Mouse (Mus musculus) midbrain, embryonic 13.5 days (tissue): ENCODE results near the gene Tmem82. TPM values are rescaled to one million over a fixed set of nuclear protein-coding genes. Genes with fewer than 3 reads are reported as not detected.

ENCODE experiments used
- ATAC-seq: fragments of 200-750 bp; cut with Nextera tagmentation; 2 replicates; pipeline ENCODE4 v1.8.0; 2017; ENCODE audit warnings: mild to moderate bottlenecking, moderate TSS enrichment, moderate library complexity
- H3K27ac ChIP-seq: fragments of 300-500 bp; sonication (generic); 2 replicates; pipeline ENCODE4 v1.5.1; 2015; ENCODE audit warnings: inconsistent platforms, mild to moderate bottlenecking, moderate library complexity
- H3K27me3 ChIP-seq: fragments of 300-500 bp; sonication (generic); 2 replicates; pipeline ENCODE4 v1.6.1; 2015; ENCODE audit warnings: mild to moderate bottlenecking, inconsistent platforms
- H3K36me3 ChIP-seq: fragments of 300-500 bp; sonication (generic); 2 replicates; pipeline ENCODE4 v1.6.1; 2015; ENCODE audit warnings: mild to moderate bottlenecking, inconsistent platforms
- H3K4me1 ChIP-seq: fragments of 300-500 bp; sonication (generic); replicated peaks from 2 replicates; pipeline ENCODE4 v1.6.1; 2015; ENCODE audit warnings: inconsistent platforms
- H3K4me2 ChIP-seq: fragments of 300-500 bp; sonication (generic); replicated peaks from 2 replicates; pipeline ENCODE4 v1.6.1; 2015; ENCODE audit warnings: moderate library complexity, mild to moderate bottlenecking, inconsistent platforms
- H3K4me3 ChIP-seq: fragments of 300-500 bp; sonication (generic); replicated peaks from 2 replicates; pipeline ENCODE4 v1.5.1; 2015; ENCODE audit warnings: mild to moderate bottlenecking, inconsistent platforms
- H3K9ac ChIP-seq: fragments of 300-500 bp; sonication (generic); replicated peaks from 2 replicates; pipeline ENCODE4 v1.6.1; 2015; ENCODE audit warnings: mild to moderate bottlenecking, inconsistent platforms
- H3K9me3 ChIP-seq: fragments of 300-500 bp; sonication (generic); 2 replicates; pipeline ENCODE4 v1.6.1; 2016; ENCODE audit warnings: mild to moderate bottlenecking, inconsistent platforms
- WGBS: fragments of 180-500 bp; shearing (Covaris S2); methylation state at CpG from one replicate; pipeline ENCODE4 v1.1.7; 2015; 5-methylcytosine and 5-hydroxymethylcytosine counted together
- polyA plus RNA-seq: library from polyadenylated mRNA; unstranded; fragments of >200 nt; fragmentation: Nextera tagmentation; extraction: Ambion mirVana; gene quantifications from 2 replicates; pipeline ENCODE4 v1.2.1, GENCODE M21; 2015

Tmem82 gene
- polyA plus RNA-seq, 1 experiment from 2014 or later = 0.27 TPM

DNA sequence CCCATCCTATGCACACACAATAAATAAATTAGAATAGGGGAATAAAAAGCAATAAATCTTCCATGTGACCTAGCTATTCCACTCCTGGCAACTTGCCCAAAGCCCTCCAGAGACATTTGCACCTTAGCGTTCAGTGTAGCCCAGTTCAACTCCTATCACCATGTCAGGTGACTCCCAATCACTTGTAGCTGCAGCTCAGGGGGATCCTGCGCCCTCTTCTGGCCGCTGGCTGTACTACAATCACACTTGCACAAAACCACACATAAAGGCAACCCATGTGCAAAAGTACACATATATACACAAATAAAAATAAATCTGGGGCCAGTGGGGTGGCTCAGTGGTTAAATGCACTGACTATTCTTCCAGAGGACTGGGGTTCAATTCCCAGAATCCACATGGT lies 26.9 kb downstream of the Tmem82 start:
- Histone ChIP-seq H3K27me3 (no peaks in the 10 kb centered on the region), H3K4me1 (no peaks in the 10 kb centered on the region), H3K36me3 (peaks cover 21% of the 10 kb centered on the region; the same call in 1 of the 2 replicates), H3K9me3 (no peaks in the 10 kb centered on the region), H3K4me3 (no peak overlapping the region), H3K4me2 (no peak overlapping the region), H3K9ac (no peak overlapping the region), H3K27ac (no peak overlapping the region)
- 18% methylated on average over 3 of the region's 3 CpGs for WGBS
- ATAC-seq = no peak

GRCm38 (mm10) chr4:141583919-141584318 lies 34.5 kb downstream of the Tmem82 start:
- no peaks in the 10 kb centered on the region for H3K9me3 ChIP-seq
- no peak overlapping the region for H3K4me3 ChIP-seq
- H3K4me2 ChIP-seq = no peak overlapping the region
- H3K27ac ChIP-seq = no peak overlapping the region
- H3K9ac ChIP-seq = no peak overlapping the region
- H3K4me1 ChIP-seq = no peaks in the 10 kb centered on the region
- ATAC-seq = no peak
- H3K27me3 ChIP-seq = no peaks in the 10 kb centered on the region
- peaks cover 6% of the 10 kb centered on the region for H3K36me3 ChIP-seq
- WGBS = 94% methylated on average over 8 of the region's 8 CpGs

DNA sequence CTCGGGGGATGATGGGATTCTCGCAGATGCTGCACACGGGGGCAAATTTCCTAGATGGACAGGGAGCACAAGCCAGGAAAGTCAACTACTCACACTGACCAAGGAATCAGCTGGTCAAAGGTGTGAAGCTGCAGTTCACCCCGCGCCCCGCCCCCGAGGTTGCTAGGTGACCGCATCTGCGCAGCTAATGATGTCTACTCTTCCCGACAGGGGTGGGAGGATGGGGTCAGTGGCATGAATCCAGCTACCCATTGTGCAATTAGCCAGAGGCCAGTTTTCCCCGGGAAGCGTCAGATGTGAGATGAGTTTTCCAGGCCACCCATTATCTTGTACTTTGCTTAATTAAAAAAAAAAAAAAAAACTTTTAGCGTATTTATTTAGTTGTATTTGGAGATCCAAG lies 37.4 kb downstream of the Tmem82 start:
- WGBS = 88% methylated on average over 13 of the region's 13 CpGs
- ATAC-seq = no peak
- no peak overlapping the region for H3K27ac ChIP-seq
- peaks cover 15% of the 10 kb centered on the region for H3K36me3 ChIP-seq
- H3K4me3 ChIP-seq = no peak overlapping the region
- no peaks in the 10 kb centered on the region for H3K9me3 ChIP-seq
- no peak overlapping the region for H3K4me2 ChIP-seq
- no peaks in the 10 kb centered on the region for H3K27me3 ChIP-seq
- H3K4me1 ChIP-seq = no peaks in the 10 kb centered on the region
- H3K9ac ChIP-seq = no peak overlapping the region

DNA sequence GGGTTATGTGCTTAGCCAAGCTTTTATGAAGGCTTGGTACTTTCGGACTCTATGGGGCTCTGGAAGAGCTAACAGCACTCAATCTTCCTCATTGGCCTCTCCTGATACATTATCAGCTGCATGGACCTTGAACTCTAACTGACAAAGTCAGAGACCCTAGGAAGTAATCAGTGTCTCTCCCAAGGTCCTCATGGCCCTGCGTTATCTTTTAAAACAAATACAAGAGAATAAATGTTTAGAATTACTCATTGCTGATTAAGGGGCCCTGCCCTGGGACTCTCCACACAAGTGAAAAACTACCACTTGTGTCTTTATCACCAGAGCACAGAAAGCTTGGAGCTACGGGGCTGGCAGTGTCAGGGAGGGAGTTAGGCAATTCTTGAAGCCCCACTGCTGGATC lies 39.6 kb downstream of the Tmem82 start:
- Histone ChIP-seq H3K27ac (no peak overlapping the region), H3K9me3 (no peaks in the 10 kb centered on the region), H3K36me3 (peaks cover 10% of the 10 kb centered on the region; the same call in 1 of the 2 replicates), H3K9ac (no peak overlapping the region), H3K27me3 (no peaks in the 10 kb centered on the region), H3K4me1 (no peaks in the 10 kb centered on the region), H3K4me2 (no peak overlapping the region), H3K4me3 (no peak overlapping the region)
- 87% methylated on average over 3 of the region's 3 CpGs for WGBS
- ATAC-seq = no peak

DNA sequence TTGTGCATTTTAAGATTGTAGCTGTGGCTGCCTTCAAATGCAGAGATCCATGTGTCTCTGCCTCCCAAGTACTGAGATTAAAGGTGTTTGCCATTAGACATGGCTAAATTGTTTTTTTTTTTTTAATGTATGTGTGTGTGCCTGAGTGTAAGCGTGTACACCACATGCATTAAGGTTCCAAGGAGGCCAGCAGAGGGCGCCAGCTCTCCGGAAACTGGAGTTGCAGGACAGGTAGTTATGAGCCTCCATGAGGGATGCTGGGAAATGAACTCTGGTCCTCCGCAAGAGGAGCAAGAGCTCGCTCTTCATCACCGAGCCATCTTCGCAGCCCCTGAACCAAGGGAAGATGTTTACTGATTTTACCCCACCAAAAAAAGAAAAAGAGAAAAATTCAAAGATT lies 41.6 kb downstream of the Tmem82 start:
- Histone ChIP-seq H3K4me2 (no peak overlapping the region), H3K36me3 (peaks cover 10% of the 10 kb centered on the region; the same call in 1 of the 2 replicates), H3K9ac (no peak overlapping the region), H3K4me1 (no peaks in the 10 kb centered on the region), H3K27ac (no peak overlapping the region), H3K9me3 (no peaks in the 10 kb centered on the region), H3K27me3 (no peaks in the 10 kb centered on the region), H3K4me3 (no peak overlapping the region)
- ATAC-seq = no peak
- WGBS = 91% methylated on average over 7 of the region's 7 CpGs

- no peak for ATAC-seq
- no peak overlapping the region for H3K4me3 ChIP-seq
- H3K4me2 ChIP-seq = no peak overlapping the region
- peaks cover 10% of the 10 kb centered on the region; the same call in 1 of the 2 replicates for H3K36me3 ChIP-seq
- no peaks in the 10 kb centered on the region for H3K9me3 ChIP-seq
- H3K27ac ChIP-seq = no peak overlapping the region
- H3K27me3 ChIP-seq = no peaks in the 10 kb centered on the region
- 87% methylated on average over 11 of the region's 11 CpGs for WGBS
- H3K9ac ChIP-seq = no peak overlapping the region
- H3K4me1 ChIP-seq = no peaks in the 10 kb centered on the region
Measured at GRCm38 (mm10) chr4:141576404-141576803, 42.0 kb downstream of the Tmem82 start.

GRCm38 (mm10) chr4:141574789-141575702 lies 43.4 kb downstream of the Tmem82 start:
- WGBS = 46% methylated on average over 27 of the region's 27 CpGs
- Histone ChIP-seq H3K4me3 (no peak overlapping the region), H3K27ac (no peak overlapping the region), H3K4me1 (no peaks in the 10 kb centered on the region), H3K4me2 (no peak overlapping the region), H3K36me3 (peaks cover 8% of the 10 kb centered on the region; the same call in 1 of the 2 replicates), H3K27me3 (no peaks in the 10 kb centered on the region), H3K9ac (no peak overlapping the region), H3K9me3 (no peaks in the 10 kb centered on the region)
- peak; percentile 72 for ATAC-seq

GRCm38 (mm10) chr4:141573359-141573966 lies 45.0 kb downstream of the Tmem82 start:
- Histone ChIP-seq H3K27me3 (no peaks in the 10 kb centered on the region), H3K9me3 (no peaks in the 10 kb centered on the region), H3K4me2 (no peak overlapping the region), H3K36me3 (peaks cover 8% of the 10 kb centered on the region; the same call in 1 of the 2 replicates), H3K4me3 (no peak overlapping the region), H3K27ac (no peak overlapping the region), H3K9ac (no peak overlapping the region), H3K4me1 (no peaks in the 10 kb centered on the region)
- 75% methylated on average over 6 of the region's 6 CpGs for WGBS
- no peak for ATAC-seq

DNA sequence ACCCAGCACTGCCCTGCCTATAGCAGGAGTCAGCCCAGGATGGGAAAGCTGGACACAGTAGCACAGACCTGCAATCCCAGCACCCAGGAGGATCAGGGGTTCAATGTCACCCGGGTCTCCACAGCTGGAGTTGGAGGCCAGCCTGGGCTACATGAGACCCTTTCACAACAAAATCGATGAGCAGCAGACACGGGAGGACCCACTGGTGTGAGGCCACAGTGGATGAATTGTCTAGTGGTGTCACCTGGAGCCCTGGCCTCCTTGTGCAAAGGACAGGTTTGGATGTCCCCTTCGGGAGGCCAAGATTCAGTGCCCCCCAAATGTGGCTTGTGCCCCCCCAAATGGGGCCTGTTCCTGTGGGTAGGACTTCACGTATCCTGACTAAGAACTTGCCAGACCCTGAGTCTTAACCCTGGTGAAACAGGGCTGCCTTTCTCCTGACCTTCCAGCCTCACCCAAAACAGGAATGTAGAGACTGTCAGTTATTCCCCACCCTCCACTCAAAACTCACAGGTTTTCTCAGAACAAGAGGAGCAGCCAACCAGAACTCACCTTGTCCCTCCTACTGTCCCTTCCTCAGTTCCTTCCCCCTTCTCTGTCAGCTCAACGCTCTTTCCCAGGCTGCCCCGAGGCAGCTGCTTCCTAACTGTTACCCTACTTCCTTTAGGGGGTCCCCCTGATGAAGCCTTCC lies 45.6 kb downstream of the Tmem82 start:
- no peak overlapping the region for H3K9ac ChIP-seq
- H3K36me3 ChIP-seq = peaks cover 8% of the 10 kb centered on the region; the same call in 1 of the 2 replicates
- H3K4me3 ChIP-seq = no peak overlapping the region
- H3K4me2 ChIP-seq = no peak overlapping the region
- 79% methylated on average over 7 of the region's 7 CpGs for whole genome bisulfite sequencing
- ATAC-seq = no peak
- H3K9me3 ChIP-seq = no peaks in the 10 kb centered on the region
- no peaks in the 10 kb centered on the region for H3K27me3 ChIP-seq
- H3K27ac ChIP-seq = no peak overlapping the region
- H3K4me1 ChIP-seq = no peaks in the 10 kb centered on the region

DNA sequence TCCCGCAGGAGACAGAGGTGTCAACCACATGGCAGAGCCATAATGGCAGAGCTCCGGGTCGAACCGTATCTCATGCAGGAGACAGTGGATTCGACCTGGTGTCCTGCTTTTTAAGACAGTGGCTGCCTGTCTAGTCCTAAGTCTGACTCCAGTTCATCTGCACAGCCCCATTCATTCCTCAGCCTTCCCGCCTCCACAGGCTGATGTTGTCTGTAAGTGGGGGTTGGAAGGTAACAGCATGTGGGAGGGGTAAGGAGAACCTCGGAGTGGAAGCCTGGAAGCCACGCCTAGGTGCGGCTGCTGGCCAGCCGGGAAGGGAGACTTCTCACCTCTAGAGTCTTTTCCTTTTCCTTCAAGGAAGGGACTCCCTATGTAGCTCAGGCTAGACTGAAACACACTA lies 46.5 kb downstream of the Tmem82 start:
- Histone ChIP-seq H3K9me3 (no peaks in the 10 kb centered on the region), H3K4me1 (no peaks in the 10 kb centered on the region), H3K27me3 (no peaks in the 10 kb centered on the region), H3K4me2 (no peak overlapping the region), H3K9ac (0 out of 2 replicates have a peak overlapping the region, but pooled peaks have one; percentile 7), H3K36me3 (0 out of 2 replicates have a peak, but pooled peaks cover 2% of the 10 kb centered on the region), H3K4me3 (no peak overlapping the region), H3K27ac (no peak overlapping the region)
- no peak for ATAC-seq
- 82% methylated on average over 10 of the region's 10 CpGs for WGBS

- Histone ChIP-seq H3K27me3 (no peaks in the 10 kb centered on the region), H3K4me1 (no peaks in the 10 kb centered on the region), H3K36me3 (no peaks in the 10 kb centered on the region), H3K9me3 (no peaks in the 10 kb centered on the region), H3K4me3 (no peak overlapping the region), H3K9ac (no peak overlapping the region), H3K4me2 (no peak overlapping the region), H3K27ac (no peak overlapping the region)
- WGBS = 80% methylated on average over 6 of the region's 6 CpGs
- no peak for ATAC-seq
Measured at GRCm38 (mm10) chr4:141571337-141571739, 47.1 kb downstream of the Tmem82 start.

- no peak overlapping the region for H3K9ac ChIP-seq
- no peak for ATAC-seq
- H3K9me3 ChIP-seq = no peaks in the 10 kb centered on the region
- no peaks in the 10 kb centered on the region for H3K36me3 ChIP-seq
- WGBS = 76% methylated on average over 1 of the region's 1 CpGs
- no peak overlapping the region for H3K27ac ChIP-seq
- H3K27me3 ChIP-seq = no peaks in the 10 kb centered on the region
- no peaks in the 10 kb centered on the region for H3K4me1 ChIP-seq
- no peak overlapping the region for H3K4me3 ChIP-seq
- no peak overlapping the region for H3K4me2 ChIP-seq
Measured at GRCm38 (mm10) chr4:141570821-141571220, 47.6 kb downstream of the Tmem82 start.
